Mouse (Mus musculus): ENCODE results near the gene Arl4c.
"Not testable (repeated sequence)": the region's sequence is repeated elsewhere in the genome, so short reads cannot be mapped to it uniquely, and the experiment has no call there.

Gene Arl4c

GRCm38 (mm10) chr1:88656096-88656480 is 45.9 kb downstream of the Arl4c start:
- DNase-seq (ENCODE audit: inconsistent ontology term), result no peak

- DNase-seq (ENCODE audit: inconsistent ontology term), result no peak
Observed at GRCm38 (mm10) chr1:88655473-88656095, 46.4 kb downstream of the Arl4c start.

DNA sequence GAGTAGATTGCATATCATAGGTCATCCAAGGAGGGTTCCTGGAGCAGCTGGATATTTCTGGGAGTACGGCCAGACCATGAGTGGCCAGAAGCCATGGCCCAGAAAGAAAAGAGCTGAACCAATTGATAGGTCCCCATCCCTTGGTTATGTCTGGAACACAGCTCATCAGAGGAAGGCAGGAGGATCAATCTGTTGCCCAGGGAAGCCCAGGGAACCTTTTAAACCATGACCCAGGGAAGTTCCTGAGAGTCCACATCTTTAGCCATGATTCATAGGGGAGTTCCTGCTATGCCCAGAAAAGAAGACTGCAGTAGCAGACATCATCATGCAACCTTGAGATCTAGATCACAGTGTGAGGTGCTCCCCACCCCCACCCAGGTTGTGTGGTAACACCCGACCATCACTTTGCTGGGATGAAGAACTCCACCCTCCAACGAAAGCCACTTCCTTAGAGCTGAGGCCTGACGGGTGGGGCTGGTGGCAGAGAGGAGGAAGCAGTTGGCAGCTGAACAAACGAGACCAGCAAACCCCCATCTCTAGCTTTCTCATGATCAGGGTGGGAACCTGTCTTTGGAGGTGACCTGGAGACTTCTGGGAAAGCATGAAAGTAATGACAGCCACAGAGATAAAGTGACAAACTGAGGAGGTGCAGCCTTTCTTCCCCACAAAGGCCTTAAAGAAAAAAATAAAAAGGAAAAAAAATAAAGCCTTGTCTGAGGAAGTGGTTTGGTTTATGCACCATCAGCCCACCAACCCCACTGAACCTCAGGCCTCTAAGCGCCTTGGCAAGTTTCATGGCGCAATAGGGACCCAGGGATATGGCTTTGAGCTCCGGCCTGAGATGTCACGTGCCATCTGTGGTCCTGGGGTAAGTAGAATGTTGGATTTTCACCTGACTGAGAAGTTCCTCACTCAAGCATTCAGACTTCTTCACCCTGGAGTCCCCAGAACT is 47.2 kb downstream of the Arl4c start:
- DNase-seq (ENCODE audit: inconsistent ontology term), result peak; percentile 54

DNA sequence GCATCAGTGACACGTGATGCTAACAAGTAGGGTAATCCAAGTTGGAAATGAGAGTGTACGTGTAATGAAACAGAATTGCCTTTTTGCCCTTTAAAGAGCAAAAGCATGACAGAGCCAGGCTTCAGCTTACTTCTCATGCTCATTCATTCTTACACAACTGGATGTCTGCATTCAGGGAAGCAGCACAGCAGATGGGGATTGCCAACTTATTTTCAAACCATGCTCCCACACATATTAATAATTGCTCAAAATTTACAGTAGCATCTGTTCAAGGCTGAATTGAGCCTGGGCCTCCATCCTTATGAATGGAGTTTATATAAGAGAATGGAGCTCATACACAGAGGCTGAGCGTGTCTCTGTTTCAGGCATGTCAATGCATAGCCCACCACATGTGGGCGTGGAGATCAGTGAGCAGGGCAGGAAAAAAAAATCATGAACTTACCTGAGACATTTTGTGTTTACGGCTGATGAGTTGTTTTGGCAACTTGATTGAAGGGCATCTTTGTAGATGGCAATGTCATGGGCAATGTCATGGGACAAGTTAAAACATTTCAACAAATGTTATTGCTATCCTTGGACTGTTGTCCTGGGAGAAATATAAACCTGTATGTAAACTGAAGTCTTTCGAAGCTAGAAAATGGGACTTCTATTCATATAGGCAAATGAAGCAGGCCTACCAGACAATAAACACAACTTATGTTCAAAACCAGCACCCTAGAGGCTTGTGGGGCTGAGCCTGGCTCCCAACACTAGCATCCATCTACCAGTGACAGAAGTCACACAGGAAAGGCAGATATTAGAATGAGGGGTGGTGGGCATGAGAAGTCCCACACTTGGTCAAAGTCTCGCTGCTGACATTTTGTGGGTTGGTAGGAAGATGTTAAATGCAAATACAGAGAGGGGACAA is 48.2 kb downstream of the Arl4c start:
- no peak for DNase-seq (ENCODE audit: inconsistent ontology term)

DNA sequence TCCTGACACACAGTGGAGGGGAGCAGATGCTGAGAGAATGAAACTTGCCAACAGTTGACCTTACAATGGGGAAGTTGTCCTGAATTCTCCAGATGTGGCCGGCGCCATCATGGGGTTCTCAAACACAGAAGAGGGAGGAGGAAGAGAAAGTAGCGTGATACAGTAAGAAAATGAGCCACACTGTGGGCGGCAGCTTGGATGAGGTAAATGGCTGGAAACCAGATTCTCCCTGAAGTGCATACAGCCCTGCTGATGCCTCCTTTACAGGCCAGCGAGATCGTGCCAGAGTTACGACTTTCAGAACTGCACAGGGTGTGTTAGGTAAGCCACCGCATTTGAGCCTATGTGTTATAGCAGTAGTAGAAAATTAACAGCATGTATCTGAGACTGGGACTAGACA is 49.3 kb downstream of the Arl4c start:
- DNase-seq (ENCODE audit: inconsistent ontology term), result no peak

- DNase-seq (ENCODE audit: inconsistent ontology term), result peak; percentile 60
Observed at GRCm38 (mm10) chr1:88651668-88652067, 50.4 kb downstream of the Arl4c start.

DNA sequence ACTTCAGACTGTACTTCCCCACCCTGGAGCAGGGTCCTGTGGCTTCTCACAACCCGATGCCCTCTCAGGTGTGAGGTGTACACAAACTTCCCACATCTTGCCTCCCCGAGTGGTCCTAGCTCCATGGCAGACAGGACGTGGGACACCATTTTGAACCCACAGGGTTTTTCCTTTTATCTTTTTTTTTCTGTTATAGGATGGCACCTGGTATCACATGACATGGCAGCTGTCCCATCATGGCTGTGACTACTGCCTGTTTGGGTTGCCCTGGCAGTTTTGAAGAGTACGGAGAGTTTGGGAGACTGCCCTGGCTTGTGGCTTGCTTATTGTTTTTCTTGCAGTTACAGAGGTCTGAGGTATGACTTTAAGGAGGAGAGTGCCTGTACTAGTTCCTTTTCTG is 53.3 kb downstream of the Arl4c start:
- DNase-seq (ENCODE audit: inconsistent ontology term), result no peak

DNA sequence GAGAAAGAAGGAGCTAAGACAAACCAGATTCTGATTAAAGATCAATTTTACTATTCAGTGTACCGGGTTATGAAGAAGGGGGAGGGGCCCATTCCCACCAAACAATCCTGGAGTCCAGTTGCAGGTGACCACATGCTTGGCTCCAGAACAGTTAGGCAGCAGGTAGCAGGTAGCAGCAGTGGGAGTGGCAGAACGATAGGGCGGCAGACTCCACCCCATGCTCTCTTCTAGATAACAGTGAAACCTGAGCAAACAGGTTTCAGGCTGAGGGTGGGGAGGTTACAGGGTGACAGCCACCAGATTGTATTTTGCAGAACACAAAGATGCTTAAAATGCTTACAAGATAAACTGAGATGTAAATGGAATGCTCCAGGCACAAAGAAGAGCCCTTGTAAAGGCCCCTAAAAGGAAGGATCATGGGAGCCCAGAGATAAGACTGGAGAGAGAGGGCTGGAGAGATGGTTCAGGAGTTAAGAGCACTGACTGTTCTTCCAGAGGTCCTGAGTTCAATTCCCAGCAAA is 56.4 kb downstream of the Arl4c start:
- no peak for DNase-seq (ENCODE audit: inconsistent ontology term)

- no peak for DNase-seq (ENCODE audit: inconsistent ontology term)
Observed at GRCm38 (mm10) chr1:88644417-88644816, 57.6 kb downstream of the Arl4c start.

- no peak for DNase-seq (ENCODE audit: inconsistent ontology term)
Observed at GRCm38 (mm10) chr1:88643181-88643823, 58.7 kb downstream of the Arl4c start.

GRCm38 (mm10) chr1:88642735-88643134 is 59.3 kb downstream of the Arl4c start:
- DNase-seq (ENCODE audit: inconsistent ontology term), result no peak

- no peak for DNase-seq (ENCODE audit: inconsistent ontology term)
Observed at GRCm38 (mm10) chr1:88641678-88642215, 60.3 kb downstream of the Arl4c start.

DNA sequence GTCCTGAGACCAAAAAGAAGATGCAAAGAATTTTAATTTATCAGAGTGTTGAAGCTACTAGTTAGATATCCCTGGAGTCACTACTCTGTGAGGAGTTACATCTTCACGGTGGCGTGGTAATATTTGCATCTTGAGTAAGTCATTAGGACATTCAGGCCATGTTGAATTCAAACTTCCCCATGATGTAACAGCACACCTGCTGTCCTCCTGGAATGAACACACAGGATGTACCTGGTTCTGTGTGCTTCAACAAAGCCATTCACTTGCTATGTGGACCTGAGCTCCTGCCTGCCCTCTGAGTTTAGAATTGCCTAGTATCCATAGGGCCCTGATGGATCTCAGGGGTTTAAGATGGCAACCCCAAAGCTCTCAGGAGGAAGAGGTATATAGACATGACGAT is 60.8 kb downstream of the Arl4c start:
- DNase-seq (ENCODE audit: inconsistent ontology term), result no peak

DNA sequence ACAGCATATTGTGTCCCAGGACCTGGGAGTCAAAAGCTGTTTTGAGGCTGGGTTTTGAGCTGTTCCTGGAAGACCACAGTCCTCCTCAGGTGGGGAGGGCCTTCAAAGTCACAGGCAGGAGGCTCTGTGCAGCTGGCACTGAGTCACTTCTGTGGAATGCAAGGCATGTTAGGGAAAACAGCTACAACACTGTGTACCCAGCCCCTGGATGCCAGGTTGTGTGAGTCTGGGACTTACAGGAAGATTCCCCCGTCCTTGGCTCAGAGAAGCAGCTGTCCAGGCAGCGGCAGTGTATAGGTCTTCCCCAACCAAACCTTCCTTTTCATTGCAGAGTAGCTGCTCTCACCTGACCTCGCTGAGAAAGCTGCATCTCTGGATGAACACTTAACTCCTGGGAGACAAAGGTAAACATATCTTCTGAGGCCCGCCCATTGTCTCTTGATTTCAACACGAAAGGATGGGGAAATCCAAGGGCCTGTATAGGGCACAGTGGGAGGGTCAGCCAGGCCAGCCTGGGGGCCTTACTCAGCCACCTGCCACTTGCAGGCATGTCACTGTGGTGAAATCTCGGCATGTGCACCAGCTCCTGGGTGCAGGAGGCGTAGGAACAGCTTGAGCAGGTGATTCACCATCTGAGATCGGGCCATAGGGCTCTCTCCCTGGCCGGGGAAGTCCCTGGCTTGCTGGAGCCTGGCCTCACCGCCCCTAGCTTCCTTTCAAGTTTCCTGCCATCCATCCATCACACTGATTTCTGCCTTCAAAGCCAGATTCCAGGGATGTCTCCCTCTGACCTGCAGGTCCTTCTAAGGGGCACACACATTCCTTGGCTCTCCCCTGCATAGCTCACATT is 62.4 kb downstream of the Arl4c start:
- DNase-seq (ENCODE audit: inconsistent ontology term), result peak; percentile 88

- no peak for DNase-seq (ENCODE audit: inconsistent ontology term)
Observed at GRCm38 (mm10) chr1:88638622-88639021, 63.4 kb downstream of the Arl4c start.

DNA sequence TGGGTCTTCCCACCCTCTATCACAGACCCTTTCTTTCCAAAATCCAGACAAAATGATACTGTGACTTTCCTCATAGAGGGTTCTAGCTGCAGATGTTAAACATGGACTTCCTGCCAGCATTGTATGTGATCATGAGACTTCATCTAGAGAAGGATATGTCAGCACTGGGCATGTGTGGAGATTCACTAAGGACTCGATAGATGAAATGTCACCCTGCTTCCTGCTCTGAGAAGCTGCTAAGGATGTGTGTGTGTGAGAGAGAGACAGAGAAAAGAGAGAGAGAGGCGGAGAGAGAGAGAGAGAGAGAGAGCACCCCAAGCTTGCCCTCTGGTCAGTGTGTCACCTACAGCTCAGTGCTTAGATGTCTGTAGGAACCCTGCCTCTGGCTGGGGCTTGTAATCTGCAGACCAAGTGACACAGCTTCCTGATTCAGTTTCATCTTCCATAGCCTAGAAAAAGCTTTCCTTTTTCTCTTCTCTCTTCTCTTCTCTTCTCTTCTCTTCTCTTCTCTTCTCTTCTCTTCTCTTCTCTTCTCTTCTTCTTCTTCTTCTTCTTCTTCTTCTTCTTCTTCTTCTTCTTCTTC is 65.4 kb downstream of the Arl4c start:
- not testable (repeated sequence) for DNase-seq (ENCODE audit: inconsistent ontology term)

DNA sequence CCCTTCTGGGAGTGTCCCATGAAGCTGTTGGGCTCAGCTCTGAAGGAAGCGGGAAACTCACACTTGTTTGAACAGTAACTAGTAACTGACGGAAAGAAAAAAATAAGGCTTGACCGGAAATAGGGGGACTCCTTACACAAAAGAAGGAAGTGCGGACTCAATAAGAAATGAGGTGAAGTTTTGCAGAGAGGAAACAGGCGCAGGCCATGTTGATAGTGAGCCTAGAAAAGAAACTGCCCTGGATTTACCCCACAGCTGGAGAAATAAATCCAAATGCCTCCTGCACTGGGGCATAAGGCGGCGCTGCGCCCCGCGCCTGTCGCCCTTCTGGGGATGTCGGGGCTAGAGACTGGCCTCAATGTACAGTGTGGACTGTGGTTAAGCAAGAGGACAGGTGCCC is 66.4 kb downstream of the Arl4c start:
- DNase-seq (ENCODE audit: inconsistent ontology term), result no peak

GRCm38 (mm10) chr1:88632851-88633250 is 69.2 kb downstream of the Arl4c start:
- DNase-seq (ENCODE audit: inconsistent ontology term), result no peak

GRCm38 (mm10) chr1:88629966-88630488 is 72.0 kb downstream of the Arl4c start:
- DNase-seq (ENCODE audit: inconsistent ontology term), result peak; percentile 80

All from Muller cell, postnatal 12 days (primary cell).